Mouse (Mus musculus): ENCODE data around the gene Rbms1.

DNA sequence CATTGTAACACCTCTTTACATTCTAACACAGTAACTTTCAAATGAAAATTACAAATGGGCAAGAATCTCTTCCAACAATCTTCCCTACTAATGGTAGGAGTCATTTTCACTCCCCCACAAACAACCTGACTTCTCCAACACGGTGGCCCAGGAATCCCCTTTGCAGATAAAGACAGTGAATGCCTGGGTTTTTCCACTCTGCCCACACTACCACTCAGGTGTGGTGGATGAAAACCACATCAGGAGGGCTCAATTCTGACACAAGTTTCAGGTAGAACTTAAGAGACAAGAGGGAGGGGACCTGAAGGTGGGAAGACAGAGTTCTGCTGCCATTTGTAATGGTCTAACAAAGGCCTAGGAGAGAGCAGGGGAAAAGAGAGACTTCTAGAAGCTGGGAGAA is 97.1 kb downstream of the Rbms1 start:
- TF ChIP-seq ZC3H11A (IDR thresholded peaks at IDR 0.05; ENCODE audit: low read depth, low read length) (no peak), MAFK (IDR thresholded peaks at IDR 0.05; ENCODE audit: borderline replicate concordance, low read depth, low read length) (no peak), CTCF (IDR thresholded peaks at IDR 0.05 in 2 of 3, conservative IDR thresholded peaks at IDR 0.05 in 1 of 3; ENCODE audit: control insufficient read depth in 1 of 3, insufficient read depth in 1 of 3, low read depth in 2 of 3, low read length in 3 of 3, poor library complexity in 1 of 3, severe bottlenecking in 1 of 3) (no peak), CHD2 (IDR thresholded peaks at IDR 0.05; ENCODE audit: low read length) (no peak), ZKSCAN1 (IDR thresholded peaks at IDR 0.05; ENCODE audit: low read depth, low read length) (no peak), POLR2A (IDR thresholded peaks at IDR 0.05; ENCODE audit: control insufficient read depth in 1 of 2, insufficient read depth in 1 of 2, low read depth in 1 of 2, low read length in 2 of 2, poor library complexity in 1 of 2) (no peak), SIN3A (IDR thresholded peaks at IDR 0.05; ENCODE audit: low read length) (no peak), ETS1 (IDR thresholded peaks at IDR 0.05; ENCODE audit: low read depth, low read length) (no peak), GATA1 (IDR thresholded peaks at IDR 0.05; ENCODE audit: low read depth, low read length) (no peak)
